Mouse (Mus musculus) ZHBTc4 (cell line): ENCODE results near the gene Lcn6.
"Not testable (repeated sequence)": the region's sequence is repeated elsewhere in the genome, so short reads cannot be mapped to it uniquely, and the experiment has no call there.

Source experiments
- DNase-seq: peaks from one replicate; pipeline ENCODE4 v3.0.0-alpha.2; 2011; ENCODE audit warnings: low read depth, low spot score

Gene Lcn6

DNA sequence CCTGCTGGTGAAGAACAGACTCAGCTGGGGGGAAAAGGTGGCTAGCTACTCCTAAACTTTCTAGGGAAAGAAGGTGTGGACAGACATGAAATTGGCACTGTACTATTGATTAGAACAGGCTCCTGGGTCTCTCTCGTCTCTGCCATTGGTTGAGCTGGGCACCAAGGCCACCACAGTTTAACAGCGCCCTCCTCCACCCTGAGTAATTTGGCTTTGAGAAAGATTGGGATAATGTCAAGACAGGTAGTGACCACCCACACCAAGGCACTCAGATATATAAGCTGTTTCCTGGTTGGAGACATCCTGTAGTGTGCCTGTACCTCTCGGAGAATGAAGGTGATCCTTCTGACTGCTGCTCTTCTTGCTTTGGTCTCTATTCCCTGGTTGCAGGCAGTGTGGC is at the start of gene Lcn6:
Lcn6 (plus strand) TSS at position 301 of the 400 bp plus-strand sequence.
- DNase-seq, result no peak

GRCm38 (mm10) chr2:25627811-25628210 is 48.8 kb upstream of the Lcn6 start, which contains the start of gene Fcna:
Fcna (minus strand) TSS chr2:25628030.
- DNase-seq, result no peak

GRCm38 (mm10) chr2:25628738-25629137 is 47.8 kb upstream of the Lcn6 start:
- DNase-seq, result no peak

GRCm38 (mm10) chr2:25633616-25634015 is 43.0 kb upstream of the Lcn6 start:
- DNase-seq, result no peak

- DNase-seq, result no peak
Measured at GRCm38 (mm10) chr2:25634046-25634445, 42.5 kb upstream of the Lcn6 start.

DNA sequence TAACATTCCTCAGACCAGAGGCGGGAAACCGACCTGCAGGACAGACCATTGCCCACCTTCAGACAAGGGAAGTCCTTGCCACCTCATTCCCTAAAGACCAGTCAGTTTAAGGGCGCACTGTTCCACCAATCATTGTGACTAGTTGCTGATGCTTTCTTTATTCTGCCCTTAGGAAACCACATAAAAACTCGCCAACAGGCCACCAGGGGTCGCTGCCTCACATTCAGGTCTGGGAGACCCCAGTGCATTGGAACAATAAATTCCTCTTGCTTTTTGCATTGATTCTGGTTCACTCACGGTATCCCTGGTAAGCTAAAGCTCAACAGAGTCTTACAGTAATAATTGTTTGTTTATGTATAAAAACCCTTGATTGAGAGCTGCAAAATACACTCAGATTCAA is 36.7 kb upstream of the Lcn6 start:
- DNase-seq, result peak; percentile 70

GRCm38 (mm10) chr2:25652902-25653301 is 23.7 kb upstream of the Lcn6 start, which contains the start of gene Lcn8:
Lcn8 (plus strand) TSS chr2:25653120.
- DNase-seq, result no peak

GRCm38 (mm10) chr2:25654502-25654901 is 22.1 kb upstream of the Lcn6 start:
- DNase-seq, result no peak

- no peak for DNase-seq
Measured at GRCm38 (mm10) chr2:25656691-25657090, 19.9 kb upstream of the Lcn6 start.

GRCm38 (mm10) chr2:25657246-25657645 is 19.3 kb upstream of the Lcn6 start:
- no peak for DNase-seq

- no peak for DNase-seq
Measured at GRCm38 (mm10) chr2:25657652-25658051, 18.9 kb upstream of the Lcn6 start, which contains the start of gene Lcn5. Lcn5 (plus strand) TSS chr2:25657952.

- no peak for DNase-seq
Measured at GRCm38 (mm10) chr2:25660279-25660678, 16.3 kb upstream of the Lcn6 start.

GRCm38 (mm10) chr2:25661245-25661970 is 15.2 kb upstream of the Lcn6 start:
- no peak for DNase-seq

DNA sequence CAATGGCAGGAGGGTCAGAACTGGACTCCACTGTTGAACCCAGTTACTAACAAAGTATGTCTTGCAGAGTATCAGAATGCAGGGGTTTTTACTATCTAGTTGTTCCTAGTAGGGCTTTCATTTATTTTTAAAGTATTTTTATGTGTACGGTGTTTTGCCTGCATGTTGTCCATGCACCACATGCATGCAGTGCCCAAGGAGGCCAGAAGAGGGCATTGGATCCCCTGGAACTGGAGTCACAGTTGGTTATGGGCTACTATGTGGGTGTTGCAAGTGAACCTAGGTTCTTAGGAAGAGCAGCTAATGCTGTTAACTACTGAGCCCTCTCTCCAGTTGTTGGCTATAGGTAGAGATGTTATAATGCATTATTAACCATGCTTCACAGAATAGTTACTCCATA is 13.1 kb upstream of the Lcn6 start:
- peak; percentile 61 for DNase-seq

- no peak for DNase-seq
Measured at GRCm38 (mm10) chr2:25664125-25664524, 12.5 kb upstream of the Lcn6 start.

GRCm38 (mm10) chr2:25666516-25666915 is 10.1 kb upstream of the Lcn6 start:
- DNase-seq, result no peak

DNA sequence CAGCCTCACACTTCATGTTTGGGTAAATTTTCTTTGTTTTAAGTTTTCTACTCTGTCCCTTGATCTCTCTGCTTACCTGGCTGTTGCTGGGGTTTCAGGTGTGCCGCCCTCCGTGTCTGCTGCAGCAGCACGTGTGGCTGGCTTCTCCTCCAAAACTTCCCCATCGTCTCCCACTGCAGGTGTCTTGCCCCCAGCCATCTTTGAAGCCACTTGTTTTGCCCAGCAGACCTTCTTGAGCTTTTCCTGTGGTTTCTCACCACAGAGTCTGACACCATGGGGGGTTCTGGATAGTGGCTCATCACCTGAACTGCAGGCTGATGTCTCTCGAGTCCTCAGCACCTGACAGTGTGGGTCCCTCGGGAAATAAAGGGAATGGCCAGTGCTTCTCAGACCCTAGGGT is 3.0 kb downstream of the Lcn6 start:
- DNase-seq, result no peak

DNA sequence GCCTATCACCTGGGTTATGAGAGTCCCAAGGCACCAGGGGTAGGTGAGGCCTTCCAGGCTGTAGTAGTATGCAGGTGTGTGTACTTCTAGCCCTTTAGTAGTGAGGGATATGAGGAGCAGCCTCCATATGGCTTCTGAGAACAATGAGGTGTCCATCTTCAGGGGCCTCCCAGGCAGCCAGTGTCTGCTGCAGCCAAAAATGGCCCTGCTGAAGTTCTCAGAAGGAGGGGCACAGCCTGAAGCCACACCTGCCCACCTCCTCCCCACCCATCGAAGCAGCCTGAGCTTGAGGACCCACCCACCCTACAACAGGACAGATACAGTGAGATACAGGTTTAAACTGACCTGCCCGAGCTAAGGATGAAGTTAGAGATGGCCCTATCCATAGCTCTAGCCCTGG is 5.8 kb downstream of the Lcn6 start, which contains the start of gene Lcn10:
Lcn10 (plus strand) TSS at position 301 of the 400 bp plus-strand sequence.
- no peak for DNase-seq

- DNase-seq, result peak; percentile 70
Measured at GRCm38 (mm10) chr2:25686941-25687340, 10.4 kb downstream of the Lcn6 start.

GRCm38 (mm10) chr2:25694605-25695004 is 18.0 kb downstream of the Lcn6 start:
- peak; percentile 96 for DNase-seq

DNA sequence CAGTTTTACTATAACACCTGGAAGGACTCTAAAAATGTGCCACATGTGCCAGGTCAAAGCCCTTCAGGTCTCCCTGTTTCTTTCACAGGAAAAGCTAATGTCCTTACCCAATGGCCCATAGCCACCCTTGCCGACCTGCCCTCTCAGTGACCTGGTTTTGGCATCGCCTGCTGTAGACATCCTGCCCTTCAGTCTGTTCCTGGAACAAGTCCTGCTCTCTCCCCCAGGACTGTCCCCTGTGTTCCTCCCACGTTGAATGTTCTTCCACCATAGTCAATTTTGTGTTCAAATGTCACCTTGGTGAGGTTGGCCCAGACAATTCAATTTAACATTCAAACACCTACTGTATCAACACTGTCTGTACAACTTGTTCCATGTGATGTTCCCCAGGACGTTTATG is 20.4 kb downstream of the Lcn6 start:
- no peak for DNase-seq

DNA sequence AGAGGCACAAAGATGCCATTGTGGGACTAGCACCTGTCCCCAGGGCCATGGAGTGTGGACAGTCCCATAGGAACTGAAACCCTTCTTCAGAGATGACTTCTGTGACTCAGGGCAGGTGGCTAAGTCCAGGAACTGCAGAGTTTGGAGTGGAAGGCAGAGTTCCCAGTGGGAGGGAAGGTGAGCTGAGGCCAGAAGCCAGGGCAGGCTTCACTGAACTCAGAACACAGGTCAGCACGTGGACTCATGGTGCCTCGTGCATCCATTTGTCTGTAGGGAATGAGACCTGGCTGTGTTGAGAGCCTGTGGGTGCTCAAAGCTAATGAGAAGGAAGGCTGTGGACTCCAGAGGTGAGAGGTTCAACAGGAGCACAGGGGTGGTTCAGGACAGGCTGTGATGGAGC is 22.1 kb downstream of the Lcn6 start:
- no peak for DNase-seq

- DNase-seq, result not testable (repeated sequence)
Measured at GRCm38 (mm10) chr2:25699743-25700142, 23.2 kb downstream of the Lcn6 start, which contains the start of gene Obp2a. Obp2a (plus strand) TSS chr2:25700043.
